Mouse (Mus musculus) heart, embryonic 11.5 days (tissue): ENCODE data around the gene Gm38393. TPM values are rescaled to one million over a fixed set of nuclear protein-coding genes. Genes with fewer than 3 reads are reported as not detected.

Experiments used
- ATAC-seq: fragments of 200-750 bp; cut with Nextera tagmentation; replicated peaks from 2 replicates; pipeline ENCODE4 v1.8.0; 2017; ENCODE audit warnings: moderate library complexity; ENCODE audit not compliant: insufficient number of reproducible peaks, low FRiP score, low TSS enrichment
- H3K27ac ChIP-seq: fragments of 300-500 bp; sonication (generic); 2 replicates; pipeline ENCODE4 v1.5.1; 2014; ENCODE audit warnings: mild to moderate bottlenecking, low read depth, low read length
- H3K27me3 ChIP-seq: fragments of 300-500 bp; sonication (generic); 2 replicates; pipeline ENCODE4 v1.6.1; 2014; ENCODE audit warnings: mild to moderate bottlenecking, low read length, mixed read lengths; ENCODE audit not compliant: control insufficient read depth, insufficient read depth
- H3K36me3 ChIP-seq: fragments of 300-500 bp; sonication (generic); 2 replicates; pipeline ENCODE4 v1.6.1; 2014; ENCODE audit warnings: mild to moderate bottlenecking, low read length, moderate library complexity, mixed read lengths; ENCODE audit not compliant: control insufficient read depth, insufficient read depth
- H3K4me1 ChIP-seq: fragments of 300-500 bp; sonication (generic); 2 replicates; pipeline ENCODE4 v1.6.1; 2014; ENCODE audit warnings: low read length; ENCODE audit not compliant: control insufficient read depth, insufficient read depth
- H3K4me2 ChIP-seq: fragments of 300-500 bp; sonication (generic); 2 replicates; pipeline ENCODE4 v1.6.1; 2014; ENCODE audit warnings: mild to moderate bottlenecking, moderate library complexity
- H3K4me3 ChIP-seq: fragments of 300-500 bp; sonication (generic); 2 replicates; pipeline ENCODE4 v1.5.1; 2014; ENCODE audit warnings: low read depth, low read length
- H3K9ac ChIP-seq: fragments of 300-500 bp; sonication (generic); 2 replicates; pipeline ENCODE4 v1.6.1; 2014; ENCODE audit warnings: mild to moderate bottlenecking, low read depth, low read length, moderate library complexity
- H3K9me3 ChIP-seq: fragments of 300-500 bp; sonication (generic); replicated peaks from 2 replicates; pipeline ENCODE4 v1.6.1; 2016; ENCODE audit warnings: low read length; ENCODE audit not compliant: control insufficient read depth
- WGBS: fragments of 180-500 bp; shearing (Covaris S2); extraction: QIAGEN DNeasy Blood & Tissue Kit; methylation state at CpG from one replicate; pipeline ENCODE4 v1.1.7; 2014; ENCODE audit not compliant: insufficient replicate concordance; 5-methylcytosine and 5-hydroxymethylcytosine counted together
- polyA plus RNA-seq: library from polyadenylated mRNA; unstranded; fragments of >200 nt; fragmentation: Nextera tagmentation; extraction: Ambion mirVana; gene quantifications from 2 replicates; pipeline ENCODE4 v1.2.1, GENCODE M21; 2014

Gm38393 gene
- polyA plus RNA-seq, 1 experiment from 2014 or later, result 0.72 TPM

- 69% methylated on average over 1 of the region's 1 CpGs for WGBS
- ATAC-seq, result no peak
Observed at GRCm38 (mm10) chr7:59978646-59979045, 26.2 kb downstream of the Gm38393 start.

More at GRCm38 (mm10) chr7:59978646-59979045, 26.2 kb downstream of the Gm38393 start:
- H3K4me3 ChIP-seq, result no peak overlapping the region
- H3K4me2 ChIP-seq, result no peak overlapping the region
- no peaks in the 10 kb centered on the region for H3K36me3 ChIP-seq
- H3K4me1 ChIP-seq, result no peaks in the 10 kb centered on the region
- H3K9me3 ChIP-seq, result no peaks in the 10 kb centered on the region
- H3K9ac ChIP-seq, result no peak overlapping the region
- no peak overlapping the region for H3K27ac ChIP-seq
- H3K27me3 ChIP-seq, result no peaks in the 10 kb centered on the region

Other genes with a start within 250 kb of the Gm38393 start
- gene Snurf, start within 50 bp of the Gm38393 start, polyA plus RNA-seq, result 42.1 and 54.2 TPM in 2 replicates
- gene Snrpn, start 135.2 kb upstream of the Gm38393 start, polyA plus RNA-seq, result 69.5 and 70.3 TPM in 2 replicates